Comparison of ENCODE assay signal across 9 mouse cellular contexts in the genomic region with DNA sequence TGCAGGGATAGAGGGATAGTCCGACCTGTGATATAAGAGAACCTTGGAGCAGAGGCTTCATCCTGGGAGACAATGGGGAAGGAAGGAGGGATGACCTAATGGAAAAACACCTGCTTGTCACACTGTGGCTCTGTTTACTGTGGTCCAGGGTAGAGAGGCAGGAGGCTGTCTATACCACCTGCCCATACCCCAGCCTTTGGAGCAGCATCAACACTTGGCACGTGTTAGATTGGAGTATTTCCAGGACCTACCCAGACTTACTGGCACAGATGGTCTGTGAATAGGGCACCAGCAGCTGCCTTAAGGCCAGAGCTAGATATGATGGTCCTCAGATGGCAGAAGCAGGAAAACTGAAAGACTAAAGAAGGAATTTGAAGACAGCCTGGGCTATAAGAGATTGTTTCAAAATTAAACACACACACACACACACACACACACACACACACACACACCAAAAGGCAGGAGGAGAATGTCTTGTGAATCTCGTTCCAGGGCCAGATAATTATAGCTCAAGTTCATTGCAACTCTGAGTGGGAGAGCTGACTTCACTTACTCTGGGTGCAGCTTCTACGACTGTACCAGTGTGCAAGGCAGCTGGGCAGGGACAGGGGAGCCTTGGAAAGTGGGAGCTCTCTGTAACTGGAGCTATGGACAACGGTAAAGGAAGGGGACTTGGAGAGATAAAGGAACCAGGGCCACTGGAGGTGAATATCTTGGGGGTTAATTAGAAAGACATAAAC.
DNase-seq lines count a peak whose midpoint lies in the region; ATAC-seq lines count a peak whose summit lies in the region.
"Had no signal": no experiment of that assay in that cellular context is flagged by ENCODE, and none has a peak within 500 bp of the region (broad histone marks: within the 10 kb centered on the region; RNA-seq: fewer than 3 reads in every experiment).

No protein-coding gene starts in this region.

- H3K4me2 ChIP-seq in limb, embryonic 15.5 days, result no peak overlapping the region
- no peak overlapping the region; the same call in 1 of the 2 replicates for H3K4me2 ChIP-seq in hindbrain, embryonic 16.5 days (ENCODE audit: low read length)

- no peaks in the 10 kb centered on the region for H3K9me3 ChIP-seq in limb, embryonic 15.5 days
- H3K9me3 ChIP-seq in limb, embryonic 10.5 days (replicated peaks), result no peaks in the 10 kb centered on the region
- no peaks in the 10 kb centered on the region for H3K9me3 ChIP-seq in hindbrain, embryonic 16.5 days (ENCODE audit: control insufficient read depth, low read length)

- no peak for ATAC-seq in cerebellum, adult (ENCODE audit: insufficient number of reproducible peaks, low FRiP score, low TSS enrichment)
- ATAC-seq in limb, embryonic 15.5 days (ENCODE audit: insufficient number of reproducible peaks, low FRiP score, low TSS enrichment, low read depth), result 0 out of 2 replicates have a peak, but pooled peaks have one; percentile 18
- peak; percentile 75 for ATAC-seq in hindbrain, embryonic 16.5 days

- DNase-seq in cerebellum, adult 11 months, result peak; percentile 20
- DNase-seq in limb, embryonic 10.5 days (ENCODE audit: low spot score), result no peak
- DNase-seq in cerebellum, postnatal 10 days, result peak; percentile 87 to 91
- no peak for DNase-seq in layer of hippocampus, adult 8-10 months (ENCODE audit: low spot score in 2 of 2)
- DNase-seq in lung, adult 18-20 months, result no peak
- DNase-seq: kidney, adult 8-10 months had no signal

- no peaks in the 10 kb centered on the region for H3K4me1 ChIP-seq in limb, embryonic 15.5 days
- 0 out of 2 replicates have a peak, but pooled peaks cover 2% of the 10 kb centered on the region for H3K4me1 ChIP-seq in limb, embryonic 10.5 days
- peaks cover 15% of the 10 kb centered on the region for H3K4me1 ChIP-seq in hindbrain, embryonic 16.5 days (ENCODE audit: control insufficient read depth, insufficient read depth, low read depth, low read length)

- H3K9ac ChIP-seq in limb, embryonic 15.5 days, result no peak overlapping the region
- H3K9ac ChIP-seq in hindbrain, embryonic 16.5 days (ENCODE audit: low read depth, low read length), result no peak overlapping the region

- H3K36me3 ChIP-seq in limb, embryonic 15.5 days, result no peaks in the 10 kb centered on the region
- H3K36me3 ChIP-seq in limb, embryonic 10.5 days, result no peaks in the 10 kb centered on the region
- H3K36me3 ChIP-seq in hindbrain, embryonic 16.5 days (ENCODE audit: control insufficient read depth, insufficient read depth, low read length), result no peaks in the 10 kb centered on the region

- H3K27ac ChIP-seq in limb, embryonic 15.5 days, result no peak overlapping the region
- H3K27ac ChIP-seq in limb, embryonic 10.5 days, result no peak overlapping the region
- H3K27ac ChIP-seq in hindbrain, embryonic 16.5 days (ENCODE audit: low read depth, low read length), result peak overlapping the region; percentile 3; the same call in 1 of the 2 replicates

- no peaks in the 10 kb centered on the region for H3K27me3 ChIP-seq in limb, embryonic 15.5 days
- H3K27me3 ChIP-seq in limb, embryonic 10.5 days (ENCODE audit: low read depth, poor library complexity, severe bottlenecking), result no peaks in the 10 kb centered on the region
- H3K27me3 ChIP-seq in hindbrain, embryonic 16.5 days (replicated peaks; ENCODE audit: control insufficient read depth, insufficient read depth, low read length), result no peaks in the 10 kb centered on the region

- WGBS in limb, embryonic 15.5 days, result 55% methylated on average over 5 of the region's 5 CpGs
- 76% methylated on average over 5 of the region's 5 CpGs for WGBS in limb, embryonic 10.5 days
- 38% methylated on average over 5 of the region's 5 CpGs for WGBS in hindbrain, embryonic 16.5 days

- no peak overlapping the region for H3K4me3 ChIP-seq in limb, embryonic 15.5 days
- H3K4me3 ChIP-seq in limb, embryonic 10.5 days, result no peak overlapping the region
- H3K4me3 ChIP-seq in hindbrain, embryonic 16.5 days (ENCODE audit: low read length), result no peak overlapping the region

Comparison
In these comparisons a context has a peak if more than half of its experiments do, and no peak if none do; other contexts are left out.
1. DNase-seq: peak in cerebellum, adult 11 months (single experiment) and cerebellum, postnatal 10 days (2 of 2); none in limb, embryonic 10.5 days (single experiment), layer of hippocampus, adult 8-10 months (0 of 2) and lung, adult 18-20 months (0 of 2).